Mouse (Mus musculus): ENCODE data around the gene Cacna1d. TPM values are rescaled to one million over a fixed set of nuclear protein-coding genes. Genes with fewer than 3 reads are reported as not detected.
A peak's percentile ranks its signal among the peaks of the same experiment; 100 is the strongest.

Cacna1d gene
- polyA plus RNA-seq, 1 experiment from 2014 or later, result 0.36 TPM

GRCm38 (mm10) chr14:30353291-30354126 is 137.7 kb downstream of the Cacna1d start:
- 1% methylated on average over 43 of the region's 114 CpGs for WGBS (ENCODE audit: insufficient replicate concordance)
- no peak for TF ChIP-seq EP300 (IDR thresholded peaks at IDR 0.05; ENCODE audit: low read depth)
- no peak for TF ChIP-seq CTCF (IDR thresholded peaks at IDR 0.05; ENCODE audit: low read depth)
- Histone ChIP-seq H3K27ac (ENCODE audit: low read depth) (no peak overlapping the region), H3K4me1 (ENCODE audit: insufficient read depth) (peaks cover 8% of the 10 kb centered on the region), H3K4me3 (ENCODE audit: low read depth, low read length) (peak overlapping the region; percentile 46), H3K4me2 (ENCODE audit: low read depth, low read length) (peak overlapping the region; percentile 81), H3K9me3 (ENCODE audit: low read length) (no peaks in the 10 kb centered on the region), H3K9ac (replicated peaks) (peak overlapping the region; percentile 55), H3K27me3 (ENCODE audit: insufficient read depth, low read length) (peaks cover 36% of the 10 kb centered on the region), H3K36me3 (replicated peaks; ENCODE audit: insufficient read depth, low read length) (no peaks in the 10 kb centered on the region)
- no peak for DNase-seq
- no peak for ATAC-seq

- Histone ChIP-seq H3K36me3 (replicated peaks; ENCODE audit: insufficient read depth, low read length) (no peaks in the 10 kb centered on the region), H3K27ac (ENCODE audit: low read depth) (no peak overlapping the region), H3K4me3 (ENCODE audit: low read depth, low read length) (peak overlapping the region; percentile 35), H3K4me1 (ENCODE audit: insufficient read depth) (peaks cover 8% of the 10 kb centered on the region), H3K27me3 (ENCODE audit: insufficient read depth, low read length) (peaks cover 36% of the 10 kb centered on the region), H3K9ac (replicated peaks) (no peak overlapping the region), H3K9me3 (ENCODE audit: low read length) (no peaks in the 10 kb centered on the region), H3K4me2 (ENCODE audit: low read depth, low read length) (peak overlapping the region; percentile 81)
- WGBS (ENCODE audit: insufficient replicate concordance), result under 1% methylated on average over 10 of the region's 10 CpGs
- TF ChIP-seq EP300 (IDR thresholded peaks at IDR 0.05; ENCODE audit: low read depth), result no peak
- no peak for TF ChIP-seq CTCF (IDR thresholded peaks at IDR 0.05; ENCODE audit: low read depth)
- DNase-seq (no peak), ATAC-seq (no peak)
These were observed 138.3 kb downstream of the Cacna1d start for GRCm38 (mm10) chr14:30352951-30353270.

GRCm38 (mm10) chr14:30352061-30352950 is 138.9 kb downstream of the Cacna1d start:
- no peak overlapping the region for H3K27ac ChIP-seq (ENCODE audit: low read depth)
- no peak for TF ChIP-seq CTCF (IDR thresholded peaks at IDR 0.05; ENCODE audit: low read depth)
- no peak for TF ChIP-seq EP300 (IDR thresholded peaks at IDR 0.05; ENCODE audit: low read depth)
- peaks cover 36% of the 10 kb centered on the region for H3K27me3 ChIP-seq (ENCODE audit: insufficient read depth, low read length)
- no peaks in the 10 kb centered on the region for H3K9me3 ChIP-seq (ENCODE audit: low read length)
- H3K36me3 ChIP-seq (replicated peaks; ENCODE audit: insufficient read depth, low read length), result no peaks in the 10 kb centered on the region
- H3K9ac ChIP-seq (replicated peaks), result no peak overlapping the region
- ATAC-seq, result no peak
- no peak for DNase-seq
- WGBS (ENCODE audit: insufficient replicate concordance), result 4% methylated on average over 31 of the region's 31 CpGs
- H3K4me1 ChIP-seq (ENCODE audit: insufficient read depth), result peaks cover 8% of the 10 kb centered on the region
- H3K4me3 ChIP-seq (ENCODE audit: low read depth, low read length), result peak overlapping the region; percentile 35
- peak overlapping the region; percentile 81 for H3K4me2 ChIP-seq (ENCODE audit: low read depth, low read length)

GRCm38 (mm10) chr14:30350285-30350684 is 141.0 kb downstream of the Cacna1d start:
- no peaks in the 10 kb centered on the region for H3K9me3 ChIP-seq (ENCODE audit: low read length)
- H3K36me3 ChIP-seq (replicated peaks; ENCODE audit: insufficient read depth, low read length), result no peaks in the 10 kb centered on the region
- no peak for DNase-seq
- no peak overlapping the region for H3K4me2 ChIP-seq (ENCODE audit: low read depth, low read length)
- no peak overlapping the region for H3K4me3 ChIP-seq (ENCODE audit: low read depth, low read length)
- H3K9ac ChIP-seq (replicated peaks), result no peak overlapping the region
- 66% methylated on average over 6 of the region's 6 CpGs for WGBS (ENCODE audit: insufficient replicate concordance)
- no peak for ATAC-seq
- H3K27ac ChIP-seq (ENCODE audit: low read depth), result no peak overlapping the region
- H3K27me3 ChIP-seq (ENCODE audit: insufficient read depth, low read length), result peaks cover 31% of the 10 kb centered on the region
- TF ChIP-seq CTCF (IDR thresholded peaks at IDR 0.05; ENCODE audit: low read depth) (no peak), EP300 (IDR thresholded peaks at IDR 0.05; ENCODE audit: low read depth) (no peak)
- peaks cover 8% of the 10 kb centered on the region for H3K4me1 ChIP-seq (ENCODE audit: insufficient read depth)

GRCm38 (mm10) chr14:30344948-30345865 is 146.0 kb downstream of the Cacna1d start:
- H3K4me1 ChIP-seq (ENCODE audit: insufficient read depth), result 0 out of 2 replicates have a peak, but pooled peaks cover 9% of the 10 kb centered on the region
- no peak overlapping the region for H3K9ac ChIP-seq (replicated peaks)
- H3K4me2 ChIP-seq (ENCODE audit: low read depth, low read length), result no peak overlapping the region
- ATAC-seq (no peak), DNase-seq (no peak)
- no peaks in the 10 kb centered on the region for H3K9me3 ChIP-seq (ENCODE audit: low read length)
- TF ChIP-seq CTCF (IDR thresholded peaks at IDR 0.05; ENCODE audit: low read depth) (no peak), EP300 (IDR thresholded peaks at IDR 0.05; ENCODE audit: low read depth) (no peak)
- WGBS (ENCODE audit: insufficient replicate concordance), result 66% methylated on average over 8 of the region's 8 CpGs
- no peak overlapping the region for H3K27ac ChIP-seq (ENCODE audit: low read depth)
- H3K4me3 ChIP-seq (ENCODE audit: low read depth, low read length), result no peak overlapping the region
- H3K27me3 ChIP-seq (ENCODE audit: insufficient read depth, low read length), result no peaks in the 10 kb centered on the region
- no peaks in the 10 kb centered on the region for H3K36me3 ChIP-seq (replicated peaks; ENCODE audit: insufficient read depth, low read length)

Data from liver, postnatal 0 days (tissue).